Mouse (Mus musculus) liver, embryonic 14.5 days (tissue): Measurements from ENCODE around the gene Ebf1. TPM values are rescaled to one million over a fixed set of nuclear protein-coding genes. Genes with fewer than 3 reads are reported as not detected.

ENCODE experiments used
- ATAC-seq: fragments of 200-750 bp; cut with Nextera tagmentation; 2 replicates; pipeline ENCODE4 v1.8.0; 2017; ENCODE audit warnings: moderate number of reproducible peaks, mild to moderate bottlenecking, moderate library complexity; ENCODE audit not compliant: insufficient read depth
- DNase-seq, 3 experiments: peaks; one replicate each; pipeline ENCODE4 v3.0.0-alpha.2; 2012 to 2013; ENCODE audit warnings: low read depth in 3 of 3, low spot score in 3 of 3
- H3K27ac ChIP-seq: fragments of 300-500 bp; sonication (generic); 2 replicates; pipeline ENCODE4 v1.5.1; 2014; ENCODE audit warnings: moderate library complexity, mild to moderate bottlenecking, control low read depth, inconsistent platforms
- H3K27me3 ChIP-seq: fragments of 300-500 bp; sonication (generic); 2 replicates; pipeline ENCODE4 v1.6.1; 2014; ENCODE audit warnings: mild to moderate bottlenecking, low read length, moderate library complexity; ENCODE audit not compliant: control insufficient read depth, insufficient read depth
- H3K36me3 ChIP-seq: fragments of 300-500 bp; sonication (generic); replicated peaks from 2 replicates; pipeline ENCODE4 v1.6.1; 2014; ENCODE audit warnings: low read depth; ENCODE audit not compliant: control insufficient read depth, insufficient read depth
- H3K4me1 ChIP-seq, 2 experiments: fragments of 200-500 bp in 1 of 2; fragments of 300-500 bp in 1 of 2; sonication (generic) in 1 of 2; replicated peaks; 2 replicates each; pipeline ENCODE4 v1.6.1; 2012 to 2014; ENCODE audit warnings: antibody characterized with exemption in 1 of 2, inconsistent platforms in 1 of 2, low read length in 1 of 2; ENCODE audit not compliant: control insufficient read depth in 2 of 2, insufficient read depth in 2 of 2
- H3K4me2 ChIP-seq: fragments of 300-500 bp; sonication (generic); 2 replicates; pipeline ENCODE4 v1.6.1; 2014; ENCODE audit warnings: low read depth, mild to moderate bottlenecking, control low read depth, moderate library complexity
- H3K4me3 ChIP-seq, 2 experiments: fragments of 200-500 bp in 1 of 2; fragments of 300-500 bp in 1 of 2; sonication (generic) in 1 of 2; 2 replicates each; pipeline ENCODE4 v1.5.1; 2012 to 2014; ENCODE audit warnings: low read depth in 2 of 2, low read length in 2 of 2, mild to moderate bottlenecking in 2 of 2, control low read depth in 1 of 2, inconsistent platforms in 1 of 2, moderate library complexity in 1 of 2; ENCODE audit not compliant: insufficient read depth in 1 of 2
- H3K9ac ChIP-seq: fragments of 300-500 bp; sonication (generic); replicated peaks from 2 replicates; pipeline ENCODE4 v1.6.1; 2014; ENCODE audit warnings: mild to moderate bottlenecking, control low read depth, moderate library complexity
- H3K9me3 ChIP-seq: fragments of 300-500 bp; sonication (generic); 2 replicates; pipeline ENCODE4 v1.6.1; 2016; ENCODE audit warnings: low read length, mixed read lengths; ENCODE audit not compliant: control insufficient read depth
- CTCF ChIP-seq: IDR thresholded peaks from 2 replicates; pipeline ENCODE4 v1.5.1; 2016; ENCODE audit warnings: antibody characterized with exemption, low read depth, control low read depth
- EP300 ChIP-seq: IDR thresholded peaks from 2 replicates; pipeline ENCODE4 v1.6.1; 2016; ENCODE audit warnings: antibody characterized with exemption, low read depth
- WGBS: fragments of 180-500 bp; shearing (Covaris S2); extraction: QIAGEN DNeasy Blood & Tissue Kit; methylation state at CpG from one replicate; pipeline ENCODE4 v1.1.7; 2014; ENCODE audit not compliant: insufficient replicate concordance; 5-methylcytosine and 5-hydroxymethylcytosine counted together
- polyA plus RNA-seq, 2 experiments: library from polyadenylated mRNA; depleted of rRNA in 1 of 2; stranded (reverse) in 1 of 2; unstranded in 1 of 2; fragments of >200 nt; fragmentation: Nextera tagmentation in 1 of 2; extraction: Ambion mirVana in 1 of 2; gene quantifications; 2 replicates each; pipeline versions ENCODE4 v1.2.1 to v1.2.3; 2012 to 2014

Gene Ebf1
- polyA plus RNA-seq, 2 experiments = 0.20 to 0.34 TPM

DNA sequence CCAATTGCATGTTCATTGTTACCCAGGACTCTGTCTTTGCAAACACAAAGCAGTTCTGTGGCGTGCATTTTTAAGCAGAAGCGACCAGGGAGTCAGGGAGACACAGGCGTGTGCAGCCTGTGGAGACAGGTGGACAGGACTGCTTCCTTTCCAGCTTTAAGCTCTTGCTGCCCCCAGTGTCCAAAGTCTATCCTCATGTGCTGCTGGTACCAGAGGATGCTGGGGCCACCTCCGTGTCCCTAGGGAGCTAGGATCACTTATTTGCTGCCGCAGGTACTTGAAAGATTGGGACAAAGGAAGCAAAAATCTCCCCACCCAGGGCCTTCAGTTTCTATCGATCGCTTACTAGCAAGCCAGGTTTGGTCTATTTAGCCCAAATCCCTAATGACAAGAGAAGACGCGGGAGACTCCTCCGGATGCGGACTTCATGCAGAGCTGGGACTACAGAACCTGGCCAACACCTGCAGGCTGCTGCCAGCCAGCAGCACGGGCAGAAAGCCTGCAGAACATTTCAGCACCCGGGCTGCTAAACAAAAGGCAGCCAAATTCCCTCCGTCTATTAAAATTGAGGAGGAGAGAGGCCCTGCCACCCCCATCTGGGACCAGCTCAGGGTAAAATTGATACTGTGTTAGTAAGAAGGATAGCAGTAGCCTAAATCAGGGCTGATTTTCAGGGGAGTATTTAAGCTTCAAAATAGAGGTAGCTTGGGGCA, 215.3 kb downstream of the Ebf1 start:
- no peaks in the 10 kb centered on the region for H3K36me3 ChIP-seq
- 35% methylated on average over 14 of the region's 14 CpGs for WGBS
- no peaks in the 10 kb centered on the region for H3K4me1 ChIP-seq
- no peak overlapping the region for H3K4me2 ChIP-seq
- DNase-seq (no peak), ATAC-seq (no peak)
- no peak overlapping the region for H3K27ac ChIP-seq
- TF ChIP-seq EP300 = no peak
- TF ChIP-seq CTCF = no peak
- H3K27me3 ChIP-seq = peaks cover 3% of the 10 kb centered on the region; the same call in 1 of the 2 replicates
- H3K9ac ChIP-seq = no peak overlapping the region
- no peak overlapping the region for H3K4me3 ChIP-seq
- no peaks in the 10 kb centered on the region for H3K9me3 ChIP-seq

DNA sequence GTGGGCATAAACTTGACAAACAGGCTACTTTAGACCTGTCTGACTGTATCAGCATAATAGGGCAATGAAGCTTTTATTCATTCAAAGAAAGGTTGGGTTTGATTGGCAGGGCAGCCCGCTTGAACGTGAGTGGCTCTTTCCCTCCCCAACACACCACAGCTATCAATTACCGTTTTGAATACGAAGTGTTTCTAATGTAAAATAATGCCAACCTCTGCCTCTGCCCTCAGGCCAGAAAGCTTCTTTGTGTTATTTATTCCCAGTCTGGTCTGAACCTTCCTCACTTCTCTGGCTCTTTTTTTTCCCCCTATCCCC, 215.8 kb downstream of the Ebf1 start:
- no peak overlapping the region for H3K9ac ChIP-seq
- no peak for ATAC-seq
- TF ChIP-seq EP300 (no peak), CTCF (no peak)
- no peak overlapping the region for H3K4me3 ChIP-seq
- H3K27me3 ChIP-seq = peaks cover 3% of the 10 kb centered on the region; the same call in 1 of the 2 replicates
- no peaks in the 10 kb centered on the region for H3K4me1 ChIP-seq
- H3K4me2 ChIP-seq = no peak overlapping the region
- WGBS = 22% methylated on average over 4 of the region's 4 CpGs
- no peak for DNase-seq
- H3K9me3 ChIP-seq = no peaks in the 10 kb centered on the region
- no peak overlapping the region for H3K27ac ChIP-seq
- no peaks in the 10 kb centered on the region for H3K36me3 ChIP-seq

DNA sequence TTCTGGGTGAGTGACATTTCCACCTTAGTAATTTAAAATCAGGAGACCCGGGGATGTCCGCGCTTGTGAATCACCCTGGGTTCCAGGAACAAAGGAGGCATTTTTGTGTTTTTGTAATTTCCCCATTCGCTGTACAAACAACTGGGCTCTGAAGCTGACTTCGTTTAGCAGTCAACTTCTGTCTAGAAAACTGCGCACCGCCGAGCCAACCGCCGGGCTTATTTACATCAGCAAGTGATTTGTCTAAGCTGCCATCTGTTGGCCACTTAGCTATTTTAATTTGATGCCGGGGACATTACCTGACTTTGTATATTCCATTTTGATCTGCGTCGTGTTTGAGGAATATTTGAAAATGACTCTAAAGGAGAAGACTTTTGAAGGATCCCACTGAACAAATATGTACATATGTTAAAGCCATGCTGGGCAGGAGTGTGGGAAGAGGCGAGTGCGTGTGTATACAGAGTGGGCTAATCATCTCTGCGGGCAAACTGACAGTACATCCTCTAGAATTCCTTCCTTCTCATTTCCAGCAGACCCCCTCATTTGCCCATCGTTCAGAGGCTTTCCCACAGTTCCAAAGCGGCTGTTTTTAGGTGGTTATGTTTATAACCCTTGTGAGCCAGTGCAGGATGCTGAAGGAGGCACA, 216.4 kb downstream of the Ebf1 start:
- no peaks in the 10 kb centered on the region for H3K36me3 ChIP-seq
- H3K4me3 ChIP-seq = no peak overlapping the region
- H3K9me3 ChIP-seq = no peaks in the 10 kb centered on the region
- DNase-seq (no peak), ATAC-seq (no peak)
- no peak for TF ChIP-seq EP300
- TF ChIP-seq CTCF = no peak
- H3K27me3 ChIP-seq = peaks cover 3% of the 10 kb centered on the region; the same call in 1 of the 2 replicates
- no peak overlapping the region for H3K4me2 ChIP-seq
- 45% methylated on average over 18 of the region's 18 CpGs for WGBS
- H3K9ac ChIP-seq = no peak overlapping the region
- no peak overlapping the region for H3K27ac ChIP-seq
- H3K4me1 ChIP-seq = no peaks in the 10 kb centered on the region

DNA sequence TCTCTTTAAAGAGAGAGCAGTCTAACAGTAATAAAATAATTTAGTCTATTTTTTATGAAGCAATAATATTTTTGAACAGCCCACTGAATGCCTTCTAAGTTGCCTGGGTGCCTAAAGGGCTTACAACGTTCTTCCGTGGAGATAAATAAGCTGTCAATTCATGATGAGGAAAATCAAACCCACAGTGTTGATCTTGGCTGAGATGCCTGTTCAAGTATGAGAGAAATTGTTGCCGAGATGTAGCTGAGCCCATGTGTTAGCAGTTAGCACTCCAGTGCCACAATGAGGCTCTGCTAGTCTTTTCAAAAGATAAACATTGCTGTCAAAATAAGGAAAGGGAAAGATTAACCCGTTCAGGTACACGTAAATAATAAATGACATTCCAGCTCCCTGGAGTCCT, 218.0 kb downstream of the Ebf1 start:
- ATAC-seq (no peak), DNase-seq (no peak)
- TF ChIP-seq EP300 (no peak), CTCF (no peak)
- no peak overlapping the region for H3K4me3 ChIP-seq
- WGBS = 51% methylated on average over 5 of the region's 5 CpGs
- H3K9ac ChIP-seq = no peak overlapping the region
- no peak overlapping the region for H3K27ac ChIP-seq
- no peak overlapping the region for H3K4me2 ChIP-seq
- H3K9me3 ChIP-seq = no peaks in the 10 kb centered on the region
- H3K27me3 ChIP-seq = peaks cover 3% of the 10 kb centered on the region; the same call in 1 of the 2 replicates
- no peaks in the 10 kb centered on the region for H3K36me3 ChIP-seq
- H3K4me1 ChIP-seq = no peaks in the 10 kb centered on the region

DNA sequence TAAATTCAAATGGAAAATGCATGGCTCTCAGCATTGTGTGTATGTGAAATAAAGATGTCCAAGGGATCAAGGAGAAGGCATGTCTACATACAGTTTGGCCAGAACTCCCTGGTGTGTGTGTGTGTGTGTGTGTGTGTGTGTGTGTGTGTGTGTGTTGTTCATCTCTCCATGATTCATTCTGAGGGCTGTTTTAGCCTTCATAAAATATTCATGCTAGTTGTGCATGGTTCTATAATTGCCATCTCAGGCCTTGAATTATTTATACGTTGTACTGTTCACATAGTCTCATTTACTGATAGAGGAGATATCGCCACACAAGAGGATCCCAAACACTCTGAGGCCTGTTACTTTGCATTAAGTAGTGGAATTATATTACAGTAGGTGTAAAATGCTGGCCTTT, 220.5 kb downstream of the Ebf1 start:
- 64% methylated on average over 2 of the region's 2 CpGs for WGBS
- ATAC-seq (no peak), DNase-seq (no peak)
- Histone ChIP-seq H3K4me1 (no peaks in the 10 kb centered on the region), H3K27me3 (peaks cover 2% of the 10 kb centered on the region; the same call in 1 of the 2 replicates), H3K36me3 (no peaks in the 10 kb centered on the region), H3K27ac (no peak overlapping the region), H3K9ac (no peak overlapping the region), H3K4me3 (no peak overlapping the region), H3K9me3 (no peaks in the 10 kb centered on the region), H3K4me2 (no peak overlapping the region)
- no peak for TF ChIP-seq CTCF
- TF ChIP-seq EP300 = no peak
